Mouse (Mus musculus): ENCODE measurements around the gene Oxld1. TPM values are rescaled to one million over a fixed set of nuclear protein-coding genes. Genes with fewer than 3 reads are reported as not detected.
"Not testable (repeated sequence)": the region's sequence is repeated elsewhere in the genome, so short reads cannot be mapped to it uniquely, and the experiment has no call there.

The Oxld1 gene
- total RNA-seq, 2 experiments from 2014 or later, result 6.8 to 7.7 TPM

GRCm38 (mm10) chr11:120437152-120437856, 20.6 kb downstream of the Oxld1 start, which contains the start of gene Nploc4:
Gene Nploc4, minus strand, starts transcription at chr11:120437708.
- ATAC-seq (ENCODE audit: poor library complexity, severe bottlenecking), result peak; percentile 95

GRCm38 (mm10) chr11:120426727-120427126, 31.1 kb downstream of the Oxld1 start:
- ATAC-seq (ENCODE audit: poor library complexity, severe bottlenecking), result no peak

- ATAC-seq (ENCODE audit: poor library complexity, severe bottlenecking), result peak; percentile 52; the same call in 1 of the 2 replicates
Observed at GRCm38 (mm10) chr11:120423569-120424295, 34.1 kb downstream of the Oxld1 start.

GRCm38 (mm10) chr11:120422651-120423568, 35.0 kb downstream of the Oxld1 start:
- no peak for ATAC-seq (ENCODE audit: poor library complexity, severe bottlenecking)

- no peak for ATAC-seq (ENCODE audit: poor library complexity, severe bottlenecking)
Observed at GRCm38 (mm10) chr11:120418592-120418991, 39.3 kb downstream of the Oxld1 start.

- ATAC-seq (ENCODE audit: poor library complexity, severe bottlenecking), result no peak
Observed at GRCm38 (mm10) chr11:120417852-120418251, 40.0 kb downstream of the Oxld1 start.

GRCm38 (mm10) chr11:120413621-120414020, 44.2 kb downstream of the Oxld1 start:
- ATAC-seq (ENCODE audit: poor library complexity, severe bottlenecking), result not testable (repeated sequence)

Other genes starting within 250 kb of the Oxld1 start
- 3.1 and 4.4 TPM in 2 replicates for gene Bahcc1, start 225.1 kb downstream of the Oxld1 start, total RNA-seq (2015)
- gene Bahcc1, start 225.1 kb downstream of the Oxld1 start, total RNA-seq (2017), result 1.3 and 1.7 TPM in 2 replicates
- gene Actg1, start 109.5 kb downstream of the Oxld1 start, total RNA-seq (2015), result 4,212 and 4,544 TPM in 2 replicates
- gene Actg1, start 109.5 kb downstream of the Oxld1 start, total RNA-seq (2017), result 2,305 and 2,430 TPM in 2 replicates
- gene Fscn2, start 96.5 kb downstream of the Oxld1 start, total RNA-seq (2015), result not detected in 2 replicates
- gene Fscn2, start 96.5 kb downstream of the Oxld1 start, total RNA-seq (2017), result not detected in 2 replicates
- 5.9 and 6.9 TPM in 2 replicates for gene Faap100, start 79.3 kb downstream of the Oxld1 start, total RNA-seq (2015)
- gene Faap100, start 79.3 kb downstream of the Oxld1 start, total RNA-seq (2017), result 6.5 and 10.5 TPM in 2 replicates
- gene Nploc4, start 20.4 kb downstream of the Oxld1 start, total RNA-seq (2015), result 27.5 and 33.6 TPM in 2 replicates
- 30.8 and 39.5 TPM in 2 replicates for gene Nploc4, start 20.4 kb downstream of the Oxld1 start, total RNA-seq (2017)
- gene Tspan10, start 15.4 kb downstream of the Oxld1 start, total RNA-seq (2015), result 0.16 TPM in 1 of 2 replicates, not detected in the other
- not detected in 2 replicates for gene Tspan10, start 15.4 kb downstream of the Oxld1 start, total RNA-seq (2017)
- 1.1 TPM in 1 of 2 replicates, not detected in the other for gene Pde6g, start 4.6 kb downstream of the Oxld1 start, total RNA-seq (2015)
- gene Pde6g, start 4.6 kb downstream of the Oxld1 start, total RNA-seq (2017), result not detected in 2 replicates
- gene Ccdc137, start within 50 bp of the Oxld1 start, total RNA-seq (2015), result 5.8 and 6.2 TPM in 2 replicates
- gene Ccdc137, start within 50 bp of the Oxld1 start, total RNA-seq (2017), result 5.9 and 36.8 TPM in 2 replicates
- gene Arl16, start 9.5 kb upstream of the Oxld1 start, total RNA-seq (2015), result 14.1 and 15.1 TPM in 2 replicates
- 9.1 and 10.8 TPM in 2 replicates for gene Arl16, start 9.5 kb upstream of the Oxld1 start, total RNA-seq (2017)
- 34.3 and 35.6 TPM in 2 replicates for gene Mrpl12, start 26.5 kb upstream of the Oxld1 start, total RNA-seq (2015)
- 25.4 and 41.7 TPM in 2 replicates for gene Mrpl12, start 26.5 kb upstream of the Oxld1 start, total RNA-seq (2017)
- 9.3 and 14.7 TPM in 2 replicates for gene Slc25a10, start 33.8 kb upstream of the Oxld1 start, total RNA-seq (2015)
- 12.8 and 17.2 TPM in 2 replicates for gene Slc25a10, start 33.8 kb upstream of the Oxld1 start, total RNA-seq (2017)
- not detected in 2 replicates for gene Gcgr, start 72.6 kb upstream of the Oxld1 start, total RNA-seq (2015)
- gene Gcgr, start 72.6 kb upstream of the Oxld1 start, total RNA-seq (2017), result not detected in 2 replicates
- gene Mcrip1, start 91.7 kb upstream of the Oxld1 start, total RNA-seq (2015), result 79.7 and 83.0 TPM in 2 replicates
- 18.3 and 30.5 TPM in 2 replicates for gene Mcrip1, start 91.7 kb upstream of the Oxld1 start, total RNA-seq (2017)
- gene Ppp1r27, start 93.1 kb upstream of the Oxld1 start, total RNA-seq (2015), result not detected in 2 replicates
- not detected in 2 replicates for gene Ppp1r27, start 93.1 kb upstream of the Oxld1 start, total RNA-seq (2017)
- gene P4hb, start 115.2 kb upstream of the Oxld1 start, total RNA-seq (2015), result 301 and 325 TPM in 2 replicates
- gene P4hb, start 115.2 kb upstream of the Oxld1 start, total RNA-seq (2017), result 587 and 590 TPM in 2 replicates
- 506 and 521 TPM in 2 replicates for gene Arhgdia, start 123.6 kb upstream of the Oxld1 start, total RNA-seq (2015)
- 226 and 275 TPM in 2 replicates for gene Arhgdia, start 123.6 kb upstream of the Oxld1 start, total RNA-seq (2017)
- gene Alyref, start 140.3 kb upstream of the Oxld1 start, total RNA-seq (2015), result 143 and 149 TPM in 2 replicates
- gene Alyref, start 140.3 kb upstream of the Oxld1 start, total RNA-seq (2017), result 171 and 196 TPM in 2 replicates
- gene Anapc11, start 140.4 kb upstream of the Oxld1 start, total RNA-seq (2015), result 79.9 and 90.6 TPM in 2 replicates
- gene Anapc11, start 140.4 kb upstream of the Oxld1 start, total RNA-seq (2017), result 30.0 and 32.3 TPM in 2 replicates
- gene Npb, start 150.4 kb upstream of the Oxld1 start, total RNA-seq (2015), result not detected in 2 replicates
- gene Npb, start 150.4 kb upstream of the Oxld1 start, total RNA-seq (2017), result not detected in 2 replicates
- 11.8 and 13.3 TPM in 2 replicates for gene Pcyt2, start 159.9 kb upstream of the Oxld1 start, total RNA-seq (2015)
- 17.3 and 22.6 TPM in 2 replicates for gene Pcyt2, start 159.9 kb upstream of the Oxld1 start, total RNA-seq (2017)
- gene Sirt7, start 167.2 kb upstream of the Oxld1 start, total RNA-seq (2015), result 51.4 and 53.6 TPM in 2 replicates
- 119 and 121 TPM in 2 replicates for gene Sirt7, start 167.2 kb upstream of the Oxld1 start, total RNA-seq (2017)
- 23.1 and 23.8 TPM in 2 replicates for gene Mafg, start 175.5 kb upstream of the Oxld1 start, total RNA-seq (2015)
- gene Mafg, start 175.5 kb upstream of the Oxld1 start, total RNA-seq (2017), result 58.7 and 68.0 TPM in 2 replicates
- 3.5 and 3.7 TPM in 2 replicates for gene Pycr1, start 185.7 kb upstream of the Oxld1 start, total RNA-seq (2015)
- gene Pycr1, start 185.7 kb upstream of the Oxld1 start, total RNA-seq (2017), result 2.9 TPM in 2 replicates
- not detected in 2 replicates for gene Myadml2, start 190.1 kb upstream of the Oxld1 start, total RNA-seq (2015)
- gene Myadml2, start 190.1 kb upstream of the Oxld1 start, total RNA-seq (2017), result not detected in 2 replicates
- gene Notum, start 203.1 kb upstream of the Oxld1 start, total RNA-seq (2015), result not detected in 2 replicates
- gene Notum, start 203.1 kb upstream of the Oxld1 start, total RNA-seq (2017), result not detected in 2 replicates
- gene Aspscr1, start 214.9 kb upstream of the Oxld1 start, total RNA-seq (2015), result 57.9 and 63.1 TPM in 2 replicates
- 59.5 and 70.2 TPM in 2 replicates for gene Aspscr1, start 214.9 kb upstream of the Oxld1 start, total RNA-seq (2017)

Measured in megakaryocyte, adult 5-6 weeks (primary cell).